Mouse (Mus musculus): ENCODE data around the gene Grid2. TPM values are rescaled to one million over a fixed set of nuclear protein-coding genes. Genes with fewer than 3 reads are reported as not detected.

Grid2 gene
- total and polyA plus RNA-seq, 3 experiments: not detected

DNA sequence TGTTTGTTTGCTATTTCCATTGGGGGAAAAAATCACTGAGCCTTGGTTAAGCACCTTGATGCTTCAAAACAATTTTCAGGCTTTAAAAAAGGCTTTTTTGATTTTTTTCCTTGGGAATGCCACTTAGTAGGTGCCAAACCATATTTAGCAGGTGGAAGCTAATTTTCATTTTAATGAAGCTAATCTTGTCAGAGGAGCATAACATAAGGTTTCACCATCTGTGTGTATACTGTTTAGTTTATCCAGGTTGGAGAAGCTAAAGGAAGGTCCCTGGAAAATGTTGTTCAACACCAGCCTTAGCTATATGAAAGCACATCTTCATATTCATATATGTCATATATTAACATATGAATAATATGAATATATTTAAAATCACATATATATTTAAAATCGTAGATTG, 161.9 kb downstream of the Grid2 start:
- Histone ChIP-seq H3K79me2 (ENCODE audit: control insufficient read depth, insufficient read depth, low read length, poor library complexity) (no peaks in the 10 kb centered on the region), H3K27ac (ENCODE audit: control insufficient read depth, low read depth, low read length) (no peak overlapping the region), H3K9ac (ENCODE audit: control insufficient read depth, low read depth, low read length, poor library complexity, severe bottlenecking) (no peak overlapping the region), H3K27me3 (ENCODE audit: control insufficient read depth in 1 of 2, insufficient read depth in 2 of 2, low read length in 2 of 2) (no peaks in the 10 kb centered on the region), H3K36me3 (ENCODE audit: control insufficient read depth in 1 of 2, insufficient read depth in 2 of 2, low read length in 2 of 2) (no peaks in the 10 kb centered on the region), H3K4me1 (ENCODE audit: control insufficient read depth in 1 of 2, insufficient read depth in 2 of 2, low read length in 2 of 2) (no peaks in the 10 kb centered on the region), H3K9me3 (replicated peaks; ENCODE audit: insufficient read depth, low read length) (no peaks in the 10 kb centered on the region), H3K4me3 (ENCODE audit: control insufficient read depth in 1 of 2, insufficient read depth in 1 of 2, low read depth in 2 of 2, low read length in 2 of 2) (no peak overlapping the region)
- TF ChIP-seq MEF2A (IDR thresholded peaks at IDR 0.05; ENCODE audit: extremely low read depth, insufficient replicate concordance, low read depth, low read length, poor library complexity, severe bottlenecking) (no peak), CHD2 (IDR thresholded peaks at IDR 0.05; ENCODE audit: low read length) (no peak), RAD21 (IDR thresholded peaks at IDR 0.05; ENCODE audit: low read depth, low read length) (no peak), ZMIZ1 (IDR thresholded peaks at IDR 0.05; ENCODE audit: low read depth, low read length) (no peak), ZNF384 (IDR thresholded peaks at IDR 0.05; ENCODE audit: low read depth, low read length) (no peak), MAZ (IDR thresholded peaks at IDR 0.05; ENCODE audit: low read depth, low read length) (no peak), MAX (IDR thresholded peaks at IDR 0.05; ENCODE audit: low read length) (no peak), POLR2AphosphoS2 (IDR thresholded peaks at IDR 0.05; ENCODE audit: low read length) (no peak), MYB (IDR thresholded peaks at IDR 0.05; ENCODE audit: low read depth, low read length) (no peak), USF2 (IDR thresholded peaks at IDR 0.05; ENCODE audit: borderline replicate concordance in 1 of 2, insufficient read depth in 1 of 2, low read depth in 1 of 2, low read length in 2 of 2) (no peak), CHD1 (IDR thresholded peaks at IDR 0.05; ENCODE audit: low read depth, low read length) (no peak), SMC3 (IDR thresholded peaks at IDR 0.05; ENCODE audit: low read depth, low read length) (no peak), BHLHE40 (IDR thresholded peaks at IDR 0.05; ENCODE audit: borderline replicate concordance, low read depth, low read length) (no peak), ZC3H11A (IDR thresholded peaks at IDR 0.05; ENCODE audit: low read depth, low read length) (no peak), ZKSCAN1 (IDR thresholded peaks at IDR 0.05; ENCODE audit: low read depth, low read length) (no peak), HCFC1 (IDR thresholded peaks at IDR 0.05; ENCODE audit: low read depth, low read length) (no peak), GABPA (IDR thresholded peaks at IDR 0.05; ENCODE audit: low read depth, low read length) (no peak), CTCF (IDR thresholded peaks at IDR 0.05 in 2 of 3, conservative IDR thresholded peaks at IDR 0.05 in 1 of 3; ENCODE audit: control insufficient read depth in 1 of 3, insufficient read depth in 1 of 3, low read depth in 2 of 3, low read length in 3 of 3, poor library complexity in 1 of 3, severe bottlenecking in 1 of 3) (no peak)
- DNase-seq (ENCODE audit: low read depth, low spot score): no peak

DNA sequence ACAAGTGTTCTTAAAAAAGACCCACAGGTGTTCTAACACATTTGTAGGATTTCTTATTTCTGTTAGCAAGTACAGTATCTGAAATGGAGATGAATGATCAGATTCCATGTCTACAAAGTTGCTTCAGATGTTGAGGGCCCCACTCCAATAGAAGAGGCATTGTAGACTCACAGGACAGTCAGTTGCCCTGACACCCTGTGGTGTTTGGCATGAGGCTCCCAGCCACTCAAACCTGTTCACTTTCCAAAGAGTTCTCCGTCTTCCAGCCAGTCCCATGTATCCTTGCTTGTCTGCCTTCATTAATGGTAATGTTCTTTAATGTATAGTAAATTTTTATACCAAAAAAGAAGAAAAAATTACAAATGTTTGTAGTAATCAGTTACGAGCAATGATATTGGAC, 177.1 kb downstream of the Grid2 start:
- no peaks in the 10 kb centered on the region for H3K79me2 ChIP-seq (ENCODE audit: control insufficient read depth, insufficient read depth, low read length, poor library complexity)
- no peak for TF ChIP-seq UBTF (IDR thresholded peaks at IDR 0.05; ENCODE audit: borderline replicate concordance, insufficient read depth, low read depth, low read length)
- no peak for TF ChIP-seq NRF1 (IDR thresholded peaks at IDR 0.05; ENCODE audit: insufficient read depth, low read depth, low read length, poor library complexity, severe bottlenecking)
- no peak overlapping the region for H3K27ac ChIP-seq (ENCODE audit: control insufficient read depth, low read depth, low read length)
- H3K9ac ChIP-seq (ENCODE audit: control insufficient read depth, low read depth, low read length, poor library complexity, severe bottlenecking): no peak overlapping the region
- H3K9me3 ChIP-seq (replicated peaks; ENCODE audit: insufficient read depth, low read length): no peaks in the 10 kb centered on the region
- DNase-seq (ENCODE audit: low read depth, low spot score): no peak
- no peaks in the 10 kb centered on the region for H3K27me3 ChIP-seq (ENCODE audit: control insufficient read depth in 1 of 2, insufficient read depth in 2 of 2, low read length in 2 of 2)
- no peaks in the 10 kb centered on the region for H3K36me3 ChIP-seq (ENCODE audit: control insufficient read depth in 1 of 2, insufficient read depth in 2 of 2, low read length in 2 of 2)
- H3K4me3 ChIP-seq (ENCODE audit: control insufficient read depth in 1 of 2, insufficient read depth in 1 of 2, low read depth in 2 of 2, low read length in 2 of 2): no peak overlapping the region
- H3K4me1 ChIP-seq (ENCODE audit: control insufficient read depth in 1 of 2, insufficient read depth in 2 of 2, low read length in 2 of 2): no peaks in the 10 kb centered on the region

Data from MEL (cell line).